Mouse (Mus musculus) urinary bladder, postnatal 4 days (tissue): Measurements from ENCODE around the gene Hyal2.

Source experiments
- DNase-seq, 2 experiments: peaks; one replicate each; pipeline ENCODE4 v3.0.0; 2021 to 2022; ENCODE audit warnings: low spot score in 2 of 2

Hyal2 gene

DNA sequence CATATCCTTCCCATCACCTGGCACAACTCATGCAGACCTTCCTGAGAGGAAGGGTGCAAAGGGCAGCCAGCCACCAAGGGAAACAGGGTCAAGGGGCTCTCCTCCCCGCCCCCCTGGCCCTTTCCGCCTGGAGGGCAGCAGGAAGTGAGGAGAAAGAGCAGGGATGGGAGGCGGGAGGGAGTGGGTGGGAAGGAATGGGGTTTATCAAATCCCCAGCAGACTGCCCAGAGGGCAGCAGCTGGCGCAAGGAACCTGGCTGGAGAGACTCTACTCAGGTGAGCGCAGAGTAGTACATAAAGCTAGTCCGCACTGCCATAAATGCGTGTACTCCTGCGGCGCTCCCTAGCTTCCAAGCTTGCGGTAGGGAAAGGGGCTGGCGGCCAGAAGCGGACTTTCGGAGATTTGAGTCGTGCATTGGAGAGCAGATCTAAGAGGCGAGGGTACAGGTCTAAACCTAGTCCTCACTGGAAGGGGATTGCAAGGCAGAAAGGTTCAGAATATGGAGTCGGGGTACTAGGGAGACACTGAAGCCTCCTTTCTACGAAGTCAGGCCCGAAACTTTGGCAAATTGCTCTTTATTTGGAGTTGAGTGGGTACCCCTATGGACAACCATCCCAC, at the start of gene Hyal2:
TSS of gene Hyal2 (plus strand) at position 244 of the 618 bp plus-strand sequence.
- DNase-seq: no peak

GRCm38 (mm10) chr9:107520331-107520730, 47.4 kb upstream of the Hyal2 start:
- DNase-seq: no peak

DNA sequence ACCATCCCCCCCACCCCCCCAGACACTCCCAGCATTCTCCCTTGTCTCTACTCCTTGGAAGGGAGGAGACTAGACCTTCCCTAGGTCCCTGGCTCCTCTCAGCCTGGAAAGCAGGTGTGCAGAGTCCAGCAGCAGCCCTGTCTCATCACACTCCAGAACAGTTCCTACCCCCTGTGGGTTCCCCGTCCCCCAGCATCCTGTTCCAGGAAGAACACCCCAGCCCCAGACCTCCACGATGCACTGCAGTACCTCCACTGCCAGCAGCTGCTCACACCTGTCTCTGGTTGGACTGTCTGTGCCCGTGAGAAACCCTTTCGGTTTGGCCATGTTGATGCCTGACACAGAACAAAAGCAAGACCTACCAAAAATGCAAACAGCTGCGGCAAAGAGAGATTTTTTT, 46.6 kb upstream of the Hyal2 start:
- DNase-seq: peak in 1 of 2 experiments; percentile 51

DNA sequence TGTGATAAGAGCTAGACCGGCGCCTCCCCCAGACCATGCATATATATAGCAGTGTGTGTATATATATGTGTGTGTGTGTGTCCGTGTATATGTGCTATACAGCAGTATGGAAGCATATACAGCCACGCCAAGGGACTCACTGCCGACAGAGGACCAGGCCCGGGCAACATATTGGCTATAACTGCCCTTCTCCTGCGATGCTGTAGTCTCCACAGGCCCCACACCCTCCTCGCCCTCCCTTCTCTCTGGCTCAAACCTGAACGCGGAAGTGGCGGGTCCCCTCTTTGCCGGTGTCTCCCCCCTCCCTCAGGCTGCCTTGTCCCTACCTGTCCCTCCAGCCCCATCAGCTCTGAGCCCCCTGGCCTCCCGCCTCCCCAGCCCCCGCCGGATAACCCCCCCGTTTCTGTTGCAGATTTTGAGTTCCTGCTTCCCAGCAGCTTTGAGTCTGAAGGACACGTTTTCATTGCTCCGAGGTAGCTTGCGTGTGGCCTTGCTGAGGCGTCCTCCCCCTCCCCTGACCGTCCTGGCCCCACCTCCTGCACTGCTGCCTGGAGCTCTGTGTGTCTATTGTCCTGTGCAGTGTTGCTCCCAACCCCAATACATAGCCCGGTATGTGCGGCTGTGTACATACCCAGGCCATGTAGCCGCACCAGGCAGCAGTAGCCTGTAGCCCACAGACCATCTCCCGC, 45.9 kb upstream of the Hyal2 start:
- DNase-seq: no peak

- no peak for DNase-seq
Observed at GRCm38 (mm10) chr9:107522400-107522711, 45.4 kb upstream of the Hyal2 start.

DNA sequence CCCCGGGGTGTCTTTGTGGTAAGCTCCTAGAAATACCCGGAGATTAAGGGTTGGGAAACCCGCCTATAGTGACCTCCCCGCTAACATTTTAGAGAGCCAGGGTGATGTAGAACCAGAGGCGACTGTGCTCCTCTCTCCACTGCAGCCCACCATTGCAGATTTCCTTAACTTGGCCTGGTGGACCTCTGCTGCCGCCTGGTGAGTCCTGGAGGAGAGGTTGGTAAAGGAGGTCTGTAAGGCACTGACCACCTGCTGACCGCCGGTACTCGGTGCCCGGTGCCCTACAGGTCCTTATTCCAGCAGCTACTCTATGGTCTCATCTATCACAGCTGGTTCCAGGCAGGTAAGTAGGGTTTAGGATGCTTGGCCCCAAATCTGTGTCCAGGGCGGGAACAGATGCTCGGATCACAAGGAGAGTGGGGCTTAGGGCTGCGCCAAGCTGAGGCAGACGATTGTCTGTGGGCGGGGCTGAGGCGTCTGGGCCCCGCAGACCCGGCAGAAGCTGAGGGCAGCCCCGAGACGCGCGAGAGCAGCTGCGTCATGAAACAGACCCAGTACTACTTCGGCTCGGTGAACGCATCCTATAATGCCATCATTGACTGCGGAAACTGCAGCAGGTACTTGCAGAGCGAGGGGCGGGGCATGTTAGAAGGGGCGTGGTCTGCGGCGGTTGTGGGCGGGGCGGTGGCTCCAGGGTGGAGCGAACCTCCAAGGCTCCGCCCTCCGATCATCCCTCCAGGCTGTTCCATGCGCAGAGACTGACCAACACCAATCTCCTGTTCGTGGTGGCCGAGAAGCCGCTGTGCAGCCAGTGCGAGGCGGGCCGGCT, 41.3 kb upstream of the Hyal2 start:
- peak; percentile 82 to 90 for DNase-seq

- DNase-seq: peak; percentile 89 to 93
Observed at GRCm38 (mm10) chr9:107533791-107534407, 33.8 kb upstream of the Hyal2 start, which contains the start of gene Tmem115. TSS of gene Tmem115 (plus strand) at chr9:107533945.

GRCm38 (mm10) chr9:107534408-107535202, 33.1 kb upstream of the Hyal2 start:
- no peak for DNase-seq

DNA sequence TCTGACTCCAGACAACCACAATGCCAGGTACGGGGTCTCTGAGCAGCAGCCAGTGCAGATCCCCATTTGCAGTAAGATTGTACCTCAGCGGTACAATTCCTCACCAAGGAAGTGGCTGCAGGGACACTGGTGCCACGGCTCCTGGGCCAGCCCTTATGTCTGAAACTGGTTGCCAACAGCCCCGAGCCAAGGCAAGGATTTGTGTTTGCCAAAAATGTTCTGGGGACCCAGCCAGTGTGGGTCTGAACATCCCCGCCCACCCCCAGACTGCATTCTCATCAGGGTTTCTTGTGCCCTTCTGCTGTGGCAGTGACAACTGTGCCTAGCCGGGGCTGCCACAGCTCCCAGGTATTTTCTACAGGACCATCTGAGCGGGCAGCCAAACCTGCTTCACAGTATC, 29.5 kb upstream of the Hyal2 start:
- no peak for DNase-seq

GRCm38 (mm10) chr9:107538711-107539110, 29.0 kb upstream of the Hyal2 start:
- DNase-seq: no peak

DNA sequence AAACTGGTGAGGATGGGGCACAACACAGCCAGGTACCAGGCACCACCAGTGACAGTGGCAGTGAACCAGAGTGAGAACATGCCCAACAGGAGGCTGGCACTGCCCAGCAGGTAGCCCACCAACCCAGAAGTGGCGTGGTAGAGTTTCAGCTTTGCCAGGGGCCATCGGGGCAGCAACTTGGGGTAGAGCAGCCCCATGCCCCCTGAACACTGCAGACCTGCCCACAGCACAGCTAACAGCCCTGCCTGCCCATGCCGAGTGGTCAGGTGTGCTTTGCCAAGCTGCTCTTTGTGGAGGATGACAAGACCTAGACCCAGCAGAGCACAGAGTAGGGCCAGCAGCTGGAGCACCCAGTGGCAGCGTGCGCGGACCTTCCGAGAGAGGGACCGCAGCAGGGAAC, 27.8 kb upstream of the Hyal2 start:
- DNase-seq: no peak

GRCm38 (mm10) chr9:107540420-107540819, 27.3 kb upstream of the Hyal2 start:
- DNase-seq: no peak

DNA sequence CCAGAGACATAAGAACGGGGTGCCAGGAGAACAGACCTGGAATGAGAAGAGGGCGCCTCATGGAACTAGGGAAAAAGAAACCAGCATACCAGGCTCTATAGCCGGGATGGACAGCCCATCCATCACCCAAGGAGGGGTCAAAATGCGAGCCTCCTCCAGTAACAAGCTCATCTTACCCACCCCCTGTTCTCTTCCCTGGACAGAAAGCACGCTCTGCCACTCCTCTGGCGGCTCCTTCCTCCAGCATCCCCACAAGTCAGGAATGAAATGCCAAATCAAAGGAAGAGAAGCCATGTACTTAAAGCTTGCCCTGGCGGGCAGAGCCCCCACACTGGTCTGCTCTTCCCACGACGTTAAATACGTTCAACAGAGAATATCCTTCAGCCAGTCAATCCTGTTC, 26.7 kb upstream of the Hyal2 start:
- no peak for DNase-seq

GRCm38 (mm10) chr9:107541474-107542351, 26.0 kb upstream of the Hyal2 start, which contains the start of the genes Cyb561d2 and Nprl2:
TSS of gene Cyb561d2 (minus strand) at chr9:107542193.
TSS of gene Nprl2 (plus strand) at chr9:107542226.
- DNase-seq: peak; percentile 90 to 94

GRCm38 (mm10) chr9:107542352-107542686, 25.4 kb upstream of the Hyal2 start:
- DNase-seq: no peak

DNA sequence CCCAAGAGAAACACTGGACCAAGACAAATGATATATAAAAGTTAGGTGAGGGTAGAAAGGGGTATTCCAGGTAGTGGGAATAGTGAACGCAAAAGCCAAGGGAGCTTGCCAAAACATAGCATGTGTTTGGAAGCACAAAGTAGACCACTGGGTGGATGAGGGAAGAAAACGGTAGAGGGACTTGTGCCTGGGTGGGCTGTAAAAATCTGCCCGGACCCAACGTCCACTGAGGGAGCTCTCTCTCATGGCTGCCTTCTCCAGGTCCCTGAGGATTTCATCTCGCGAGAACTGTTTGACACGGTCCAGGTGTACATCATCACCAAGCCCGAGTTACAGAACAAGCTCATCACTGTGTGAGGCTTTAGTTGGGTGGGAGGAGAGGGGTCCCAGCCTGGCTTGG, 25.0 kb upstream of the Hyal2 start:
- DNase-seq: no peak

- no peak for DNase-seq
Observed at GRCm38 (mm10) chr9:107543299-107543698, 24.4 kb upstream of the Hyal2 start.

DNA sequence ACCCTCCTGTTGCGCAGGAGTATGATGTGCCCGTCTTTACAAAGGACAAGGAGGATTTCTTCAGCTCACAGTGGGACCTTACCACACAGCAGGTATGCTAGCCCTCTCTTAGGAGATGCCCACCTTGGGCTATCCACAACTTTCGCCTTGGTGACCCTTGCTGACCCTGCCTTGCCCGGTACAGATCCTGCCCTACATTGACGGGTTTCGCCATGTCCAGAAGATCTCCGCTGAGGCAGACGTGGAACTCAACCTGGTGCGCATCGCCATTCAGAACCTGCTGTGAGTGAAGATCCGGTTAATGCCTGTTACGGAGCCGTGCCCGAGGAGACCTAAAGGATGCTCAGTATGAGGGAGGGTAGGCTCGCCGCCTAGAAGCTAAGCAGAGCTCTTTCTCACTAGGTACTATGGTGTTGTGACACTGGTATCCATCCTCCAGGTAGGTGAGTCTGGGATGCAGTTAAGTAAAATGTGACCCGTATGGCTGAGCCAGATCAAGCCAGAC, 23.5 kb upstream of the Hyal2 start:
- no peak for DNase-seq

DNA sequence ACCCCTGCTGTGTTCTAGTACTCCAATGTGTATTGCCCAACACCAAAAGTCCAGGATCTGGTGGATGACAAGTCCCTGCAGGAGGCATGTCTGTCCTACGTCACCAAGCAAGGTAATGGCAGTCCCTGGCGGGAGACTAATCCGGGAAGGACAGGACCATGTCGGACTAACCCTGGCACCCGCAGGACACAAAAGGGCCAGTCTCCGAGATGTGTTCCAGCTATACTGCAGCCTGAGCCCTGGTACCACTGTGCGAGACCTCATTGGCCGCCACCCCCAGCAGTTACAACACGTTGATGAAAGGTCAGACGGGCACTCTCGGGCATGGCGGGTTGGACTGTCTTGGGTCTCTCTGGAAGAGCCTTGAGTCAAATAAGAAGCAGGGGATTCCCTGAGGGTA, 23.0 kb upstream of the Hyal2 start:
- DNase-seq: no peak

- no peak for DNase-seq
Observed at GRCm38 (mm10) chr9:107545199-107545598, 22.5 kb upstream of the Hyal2 start.
